Mouse (Mus musculus) liver, embryonic 14.5 days (tissue): ENCODE data around the gene Pik3cd. TPM values are rescaled to one million over a fixed set of nuclear protein-coding genes. Genes with fewer than 3 reads are reported as not detected.
A peak's percentile ranks its signal among the peaks of the same experiment; 100 is the strongest.

Source experiments
- ATAC-seq: fragments of 200-750 bp; cut with Nextera tagmentation; 2 replicates; pipeline ENCODE4 v1.8.0; 2017; ENCODE audit warnings: moderate number of reproducible peaks, mild to moderate bottlenecking, moderate library complexity; ENCODE audit not compliant: insufficient read depth
- DNase-seq, 3 experiments: peaks; one replicate each; pipeline ENCODE4 v3.0.0-alpha.2; 2012 to 2013; ENCODE audit warnings: low read depth in 3 of 3, low spot score in 3 of 3
- H3K27ac ChIP-seq: fragments of 300-500 bp; sonication (generic); 2 replicates; pipeline ENCODE4 v1.5.1; 2014; ENCODE audit warnings: moderate library complexity, mild to moderate bottlenecking, control low read depth, inconsistent platforms
- H3K27me3 ChIP-seq: fragments of 300-500 bp; sonication (generic); 2 replicates; pipeline ENCODE4 v1.6.1; 2014; ENCODE audit warnings: mild to moderate bottlenecking, low read length, moderate library complexity; ENCODE audit not compliant: control insufficient read depth, insufficient read depth
- H3K36me3 ChIP-seq: fragments of 300-500 bp; sonication (generic); replicated peaks from 2 replicates; pipeline ENCODE4 v1.6.1; 2014; ENCODE audit warnings: low read depth; ENCODE audit not compliant: control insufficient read depth, insufficient read depth
- H3K4me1 ChIP-seq, 2 experiments: fragments of 200-500 bp in 1 of 2; fragments of 300-500 bp in 1 of 2; sonication (generic) in 1 of 2; replicated peaks; 2 replicates each; pipeline ENCODE4 v1.6.1; 2012 to 2014; ENCODE audit warnings: antibody characterized with exemption in 1 of 2, inconsistent platforms in 1 of 2, low read length in 1 of 2; ENCODE audit not compliant: control insufficient read depth in 2 of 2, insufficient read depth in 2 of 2
- H3K4me2 ChIP-seq: fragments of 300-500 bp; sonication (generic); 2 replicates; pipeline ENCODE4 v1.6.1; 2014; ENCODE audit warnings: low read depth, mild to moderate bottlenecking, control low read depth, moderate library complexity
- H3K4me3 ChIP-seq, 2 experiments: fragments of 200-500 bp in 1 of 2; fragments of 300-500 bp in 1 of 2; sonication (generic) in 1 of 2; 2 replicates each; pipeline ENCODE4 v1.5.1; 2012 to 2014; ENCODE audit warnings: low read depth in 2 of 2, low read length in 2 of 2, mild to moderate bottlenecking in 2 of 2, control low read depth in 1 of 2, inconsistent platforms in 1 of 2, moderate library complexity in 1 of 2; ENCODE audit not compliant: insufficient read depth in 1 of 2
- H3K9ac ChIP-seq: fragments of 300-500 bp; sonication (generic); replicated peaks from 2 replicates; pipeline ENCODE4 v1.6.1; 2014; ENCODE audit warnings: mild to moderate bottlenecking, control low read depth, moderate library complexity
- H3K9me3 ChIP-seq: fragments of 300-500 bp; sonication (generic); 2 replicates; pipeline ENCODE4 v1.6.1; 2016; ENCODE audit warnings: low read length, mixed read lengths; ENCODE audit not compliant: control insufficient read depth
- CTCF ChIP-seq: IDR thresholded peaks from 2 replicates; pipeline ENCODE4 v1.5.1; 2016; ENCODE audit warnings: antibody characterized with exemption, low read depth, control low read depth
- EP300 ChIP-seq: IDR thresholded peaks from 2 replicates; pipeline ENCODE4 v1.6.1; 2016; ENCODE audit warnings: antibody characterized with exemption, low read depth
- WGBS: fragments of 180-500 bp; shearing (Covaris S2); extraction: QIAGEN DNeasy Blood & Tissue Kit; methylation state at CpG from one replicate; pipeline ENCODE4 v1.1.7; 2014; ENCODE audit not compliant: insufficient replicate concordance; 5-methylcytosine and 5-hydroxymethylcytosine counted together
- polyA plus RNA-seq, 2 experiments: library from polyadenylated mRNA; depleted of rRNA in 1 of 2; stranded (reverse) in 1 of 2; unstranded in 1 of 2; fragments of >200 nt; fragmentation: Nextera tagmentation in 1 of 2; extraction: Ambion mirVana in 1 of 2; gene quantifications; 2 replicates each; pipeline versions ENCODE4 v1.2.1 to v1.2.3; 2012 to 2014

The Pik3cd gene
- polyA plus RNA-seq, 2 experiments, result 3.9 to 4.3 TPM

DNA sequence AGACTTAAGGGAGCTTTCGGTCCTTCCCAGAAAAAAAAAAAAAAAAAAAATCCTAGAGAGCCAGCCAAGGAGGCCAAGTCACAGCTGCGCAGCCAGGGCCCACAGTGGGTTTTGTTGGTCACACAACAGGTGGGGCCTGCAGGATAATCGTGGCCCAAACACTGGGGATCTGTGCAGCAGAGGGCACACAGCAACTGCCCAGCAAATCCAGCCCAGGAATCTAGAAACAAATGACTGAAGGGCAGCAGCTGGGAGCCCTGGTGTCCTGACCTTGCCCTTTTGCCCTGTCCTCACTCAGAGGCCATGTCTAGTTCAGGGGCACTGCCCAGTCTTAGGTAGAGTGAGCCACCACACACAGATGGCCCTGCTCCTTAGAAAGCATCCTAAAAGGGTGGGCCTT, 29.9 kb upstream of the Pik3cd start:
- ATAC-seq, result no peak
- no peak for DNase-seq
- Histone ChIP-seq H3K4me2 (no peak overlapping the region), H3K4me1 (peaks cover 0 to 8% of the 10 kb centered on the region in 2 experiments; a peak in 3 of 4 replicates), H3K9me3 (no peaks in the 10 kb centered on the region), H3K4me3 (no peak overlapping the region), H3K9ac (no peak overlapping the region), H3K36me3 (no peaks in the 10 kb centered on the region; the same call in 1 of the 2 replicates), H3K27me3 (no peaks in the 10 kb centered on the region), H3K27ac (no peak overlapping the region)
- 86% methylated on average over 3 of the region's 3 CpGs for WGBS
- TF ChIP-seq EP300 (no peak), CTCF (no peak)

DNA sequence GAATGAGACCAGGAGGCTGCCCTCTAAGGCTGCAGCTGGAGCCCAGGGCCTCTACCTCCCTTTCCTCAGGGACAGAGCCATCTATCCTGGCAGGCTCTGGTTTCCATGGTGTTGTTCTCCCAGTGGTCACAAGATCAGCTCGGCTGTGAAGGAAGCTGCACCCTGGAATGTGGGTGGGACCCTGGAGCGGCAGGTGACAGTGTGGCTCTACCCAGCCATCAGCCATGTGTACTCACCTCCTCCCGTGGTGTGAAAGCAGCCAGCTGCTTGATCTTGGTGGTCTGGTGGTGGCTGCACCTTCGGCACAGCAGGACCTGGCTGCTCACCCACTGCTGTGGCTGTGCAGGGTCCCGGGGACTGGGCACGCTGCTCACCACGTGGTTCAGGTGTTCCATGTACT, 28.5 kb upstream of the Pik3cd start:
- TF ChIP-seq EP300, result no peak
- no peak for TF ChIP-seq CTCF
- Histone ChIP-seq H3K9ac (no peak overlapping the region), H3K4me1 (no peaks in the 10 kb centered on the region; a peak in 1 of 4 replicates), H3K4me2 (no peak overlapping the region), H3K4me3 (no peak overlapping the region), H3K36me3 (no peaks in the 10 kb centered on the region; the same call in 1 of the 2 replicates), H3K27ac (no peak overlapping the region), H3K27me3 (no peaks in the 10 kb centered on the region), H3K9me3 (no peaks in the 10 kb centered on the region)
- no peak for DNase-seq
- ATAC-seq, result no peak
- WGBS, result 49% methylated on average over 7 of the region's 7 CpGs

DNA sequence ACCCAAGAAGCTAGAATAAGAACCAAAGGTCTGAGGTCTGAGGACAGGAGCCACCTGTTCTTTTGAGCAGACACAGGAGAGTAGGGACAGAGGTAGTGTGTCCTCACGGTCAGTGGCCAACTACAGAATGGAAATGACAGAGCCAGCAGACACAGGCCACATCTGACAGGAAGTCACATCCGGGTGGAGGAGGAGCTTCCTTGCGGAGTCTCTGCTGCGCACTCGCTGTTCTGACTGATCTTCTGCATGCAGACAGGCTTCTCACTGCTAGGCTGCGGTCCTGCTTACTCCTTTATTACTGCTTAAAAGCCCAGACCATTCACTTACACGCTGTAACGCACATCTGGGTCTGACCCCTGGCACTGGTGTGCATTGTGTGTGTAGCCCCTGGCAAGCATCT, 26.4 kb upstream of the Pik3cd start:
- no peaks in the 10 kb centered on the region for H3K9me3 ChIP-seq
- no peaks in the 10 kb centered on the region for H3K27me3 ChIP-seq
- 58% methylated on average over 8 of the region's 8 CpGs for WGBS
- H3K9ac ChIP-seq, result no peak overlapping the region
- H3K4me3 ChIP-seq, result no peak overlapping the region
- no peak for TF ChIP-seq CTCF
- TF ChIP-seq EP300, result no peak
- DNase-seq, result no peak
- no peaks in the 10 kb centered on the region; a peak in 1 of 4 replicates for H3K4me1 ChIP-seq
- no peak overlapping the region for H3K4me2 ChIP-seq
- peaks cover 3% of the 10 kb centered on the region for H3K36me3 ChIP-seq
- H3K27ac ChIP-seq, result no peak overlapping the region
- ATAC-seq, result no peak

DNA sequence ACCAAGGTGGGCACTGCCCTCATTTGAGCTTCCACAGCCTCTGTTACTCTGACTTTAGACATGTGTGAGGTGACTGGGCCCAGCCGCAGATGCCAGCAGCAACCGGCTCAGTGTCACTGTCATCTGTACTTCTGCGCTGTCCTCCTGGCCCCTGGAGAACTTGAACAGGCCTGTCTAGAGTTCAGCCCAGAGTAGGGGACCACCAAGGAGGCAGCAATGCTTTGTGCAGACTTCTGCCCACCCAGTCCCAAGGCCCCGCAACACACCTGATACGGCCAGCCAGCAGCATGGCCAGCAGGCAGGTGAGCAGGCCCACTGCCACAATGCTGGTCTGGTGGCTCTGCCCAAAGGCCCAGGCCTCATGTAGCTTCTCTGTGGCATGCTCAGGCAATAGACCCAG, 25.3 kb upstream of the Pik3cd start:
- Histone ChIP-seq H3K9ac (no peak overlapping the region), H3K4me1 (no peaks in the 10 kb centered on the region; a peak in 1 of 4 replicates), H3K36me3 (peaks cover 3% of the 10 kb centered on the region), H3K27ac (no peak overlapping the region), H3K4me3 (no peak overlapping the region), H3K27me3 (no peaks in the 10 kb centered on the region), H3K4me2 (no peak overlapping the region), H3K9me3 (no peaks in the 10 kb centered on the region)
- WGBS, result 80% methylated on average over 5 of the region's 5 CpGs
- no peak for ATAC-seq
- no peak for TF ChIP-seq EP300
- no peak for TF ChIP-seq CTCF
- no peak for DNase-seq

GRCm38 (mm10) chr4:149725661-149726350, 23.4 kb upstream of the Pik3cd start:
- ATAC-seq, result 0 out of 2 replicates have a peak, but pooled peaks have one; percentile 31

More at GRCm38 (mm10) chr4:149725661-149726350, 23.4 kb upstream of the Pik3cd start:
- Histone ChIP-seq H3K27ac (no peak overlapping the region), H3K27me3 (no peaks in the 10 kb centered on the region), H3K4me1 (no peaks in the 10 kb centered on the region), H3K4me3 (no peak overlapping the region), H3K9me3 (no peaks in the 10 kb centered on the region), H3K9ac (no peak overlapping the region), H3K36me3 (peaks cover 3% of the 10 kb centered on the region), H3K4me2 (no peak overlapping the region)
- TF ChIP-seq CTCF (peak; percentile 90), EP300 (no peak)
- 40% methylated on average over 15 of the region's 15 CpGs for WGBS
- peak in 1 of 3 experiments; percentile 24 for DNase-seq
